Mouse (Mus musculus): ENCODE results near the gene Mecr. TPM values are rescaled to one million over a fixed set of nuclear protein-coding genes. Genes with fewer than 3 reads are reported as not detected.

Mecr gene
- total and polyA plus RNA-seq, 3 experiments, result 92.1 to 137 TPM; not detected in 1

GRCm38 (mm10) chr4:131873293-131874168 lies 30.3 kb downstream of the Mecr start, which contains the start of gene Srsf4 (continued):
- TF ChIP-seq MYB (IDR thresholded peaks at IDR 0.05; ENCODE audit: low read depth, low read length) (no peak), KAT2A (conservative IDR thresholded peaks at IDR 0.05; ENCODE audit: low read depth, low read length) (peak; percentile 57; the same call in 1 of the 2 replicates), ZKSCAN1 (IDR thresholded peaks at IDR 0.05; ENCODE audit: low read depth, low read length) (no peak), NRF1 (IDR thresholded peaks at IDR 0.05; ENCODE audit: insufficient read depth, low read depth, low read length, poor library complexity, severe bottlenecking) (peak; percentile 86), CHD2 (IDR thresholded peaks at IDR 0.05; ENCODE audit: low read length) (peak; percentile 93), GABPA (IDR thresholded peaks at IDR 0.05; ENCODE audit: low read depth, low read length) (no peak), CHD1 (IDR thresholded peaks at IDR 0.05; ENCODE audit: low read depth, low read length) (0 out of 2 replicates have a peak, but pooled peaks have one; percentile 14), TCF12 (IDR thresholded peaks at IDR 0.05; ENCODE audit: low read depth, low read length) (peak; percentile 73), EP300 (IDR thresholded peaks at IDR 0.05; ENCODE audit: low read depth in 1 of 2, low read length in 2 of 2) (no peak), ELF1 (IDR thresholded peaks at IDR 0.05; ENCODE audit: low read depth, low read length) (peak; percentile 92), ETS1 (IDR thresholded peaks at IDR 0.05; ENCODE audit: low read depth, low read length) (peak; percentile 39; the same call in 1 of the 2 replicates), MYC (IDR thresholded peaks at IDR 0.05; ENCODE audit: low read depth, low read length) (0 out of 2 replicates have a peak, but pooled peaks have one; percentile 0), CTCF (IDR thresholded peaks at IDR 0.05 in 2 of 3, conservative IDR thresholded peaks at IDR 0.05 in 1 of 3; ENCODE audit: control insufficient read depth in 1 of 3, insufficient read depth in 1 of 3, low read depth in 2 of 3, low read length in 3 of 3, poor library complexity in 1 of 3, severe bottlenecking in 1 of 3) (no peak), MAZ (IDR thresholded peaks at IDR 0.05; ENCODE audit: low read depth, low read length) (peak; percentile 89; the same call in 1 of the 2 replicates)

- peak overlapping the region; percentile 85 for H3K27ac ChIP-seq (ENCODE audit: control insufficient read depth, low read depth, low read length)
- TF ChIP-seq HCFC1 (IDR thresholded peaks at IDR 0.05; ENCODE audit: low read depth, low read length) (no peak), CHD2 (IDR thresholded peaks at IDR 0.05; ENCODE audit: low read length) (no peak), MAX (IDR thresholded peaks at IDR 0.05; ENCODE audit: low read length) (peak; percentile 55), ELF1 (IDR thresholded peaks at IDR 0.05; ENCODE audit: low read depth, low read length) (no peak), CHD1 (IDR thresholded peaks at IDR 0.05; ENCODE audit: low read depth, low read length) (no peak), RCOR1 (IDR thresholded peaks at IDR 0.05; ENCODE audit: low read depth, low read length) (no peak), TBP (IDR thresholded peaks at IDR 0.05; ENCODE audit: low read depth, low read length) (no peak; the same call in 1 of the 2 replicates), USF1 (IDR thresholded peaks at IDR 0.05; ENCODE audit: low read depth, low read length) (no peak), SIN3A (IDR thresholded peaks at IDR 0.05; ENCODE audit: low read length) (peak; percentile 38), POLR2A (IDR thresholded peaks at IDR 0.05; ENCODE audit: control insufficient read depth in 1 of 2, insufficient read depth in 1 of 2, low read depth in 1 of 2, low read length in 2 of 2, poor library complexity in 1 of 2) (peak in 1 of 2 experiments; percentile 60; a peak in 1 of 4 replicates), GATA1 (IDR thresholded peaks at IDR 0.05; ENCODE audit: low read depth, low read length) (peak; percentile 29; the same call in 1 of the 2 replicates), TAL1 (IDR thresholded peaks at IDR 0.05; ENCODE audit: low read length) (peak; percentile 22; the same call in 1 of the 2 replicates)
- peak overlapping the region; percentile 58 to 82 for H3K4me3 ChIP-seq (ENCODE audit: control insufficient read depth in 1 of 2, insufficient read depth in 1 of 2, low read depth in 2 of 2, low read length in 2 of 2)
- DNase-seq (ENCODE audit: low read depth, low spot score), result peak; percentile 75
- H3K79me2 ChIP-seq (ENCODE audit: control insufficient read depth, insufficient read depth, low read length, poor library complexity), result peaks cover 60% of the 10 kb centered on the region
- H3K4me1 ChIP-seq (ENCODE audit: control insufficient read depth in 1 of 2, insufficient read depth in 2 of 2, low read length in 2 of 2), result peaks cover 11 to 20% of the 10 kb centered on the region in 2 experiments; a peak in 3 of 4 replicates
- H3K36me3 ChIP-seq (ENCODE audit: control insufficient read depth in 1 of 2, insufficient read depth in 2 of 2, low read length in 2 of 2), result peaks cover 0 to 38% of the 10 kb centered on the region in 2 experiments; a peak in 2 of 4 replicates
- no peaks in the 10 kb centered on the region for H3K27me3 ChIP-seq (ENCODE audit: control insufficient read depth in 1 of 2, insufficient read depth in 2 of 2, low read length in 2 of 2)
- no peaks in the 10 kb centered on the region for H3K9me3 ChIP-seq (replicated peaks; ENCODE audit: insufficient read depth, low read length)
- H3K9ac ChIP-seq (ENCODE audit: control insufficient read depth, low read depth, low read length, poor library complexity, severe bottlenecking), result peak overlapping the region; percentile 100
These were observed 30.9 kb downstream of the Mecr start for GRCm38 (mm10) chr4:131874169-131874536.

Data from MEL (cell line).